Mouse (Mus musculus) forebrain, embryonic 13.5 days (tissue): ENCODE measurements around the gene Rab8b. TPM values are rescaled to one million over a fixed set of nuclear protein-coding genes. Genes with fewer than 3 reads are reported as not detected.
"Not testable (repeated sequence)": the region's sequence is repeated elsewhere in the genome, so short reads cannot be mapped to it uniquely, and the experiment has no call there.

ENCODE experiments used
- ATAC-seq: fragments of 200-750 bp; cut with Nextera tagmentation; 2 replicates; pipeline ENCODE4 v1.8.0; 2017
- H3K27ac ChIP-seq: fragments of 300-500 bp; sonication (generic); 2 replicates; pipeline ENCODE4 v1.5.1; 2015; ENCODE audit warnings: inconsistent platforms, mild to moderate bottlenecking, moderate library complexity
- H3K27me3 ChIP-seq: fragments of 300-500 bp; sonication (generic); 2 replicates; pipeline ENCODE4 v1.6.1; 2015; ENCODE audit warnings: mild to moderate bottlenecking, inconsistent platforms
- H3K36me3 ChIP-seq: fragments of 300-500 bp; sonication (generic); 2 replicates; pipeline ENCODE4 v1.6.1; 2015; ENCODE audit warnings: mild to moderate bottlenecking, inconsistent platforms; ENCODE audit not compliant: poor library complexity, severe bottlenecking
- H3K4me1 ChIP-seq: fragments of 300-500 bp; sonication (generic); 2 replicates; pipeline ENCODE4 v1.6.1; 2015; ENCODE audit warnings: inconsistent platforms
- H3K4me2 ChIP-seq: fragments of 300-500 bp; sonication (generic); 2 replicates; pipeline ENCODE4 v1.6.1; 2015; ENCODE audit warnings: inconsistent platforms, mild to moderate bottlenecking, moderate library complexity
- H3K4me3 ChIP-seq: fragments of 300-500 bp; sonication (generic); 2 replicates; pipeline ENCODE4 v1.5.1; 2015; ENCODE audit warnings: mild to moderate bottlenecking, inconsistent platforms
- H3K9ac ChIP-seq: fragments of 300-500 bp; sonication (generic); 2 replicates; pipeline ENCODE4 v1.6.1; 2015; ENCODE audit warnings: mild to moderate bottlenecking, inconsistent platforms
- H3K9me3 ChIP-seq: fragments of 300-500 bp; sonication (generic); replicated peaks from 2 replicates; pipeline ENCODE4 v1.6.1; 2016; ENCODE audit warnings: inconsistent platforms
- WGBS: fragments of 180-500 bp; shearing (Covaris S2); methylation state at CpG from one replicate; pipeline ENCODE4 v1.1.7; 2015; 5-methylcytosine and 5-hydroxymethylcytosine counted together
- polyA plus RNA-seq: library from polyadenylated mRNA; unstranded; fragments of >200 nt; fragmentation: Nextera tagmentation; extraction: Ambion mirVana; gene quantifications from 2 replicates; pipeline ENCODE4 v1.2.1, GENCODE M21; 2015

Gene Rab8b
- polyA plus RNA-seq, 1 experiment from 2014 or later: 43.8 TPM

DNA sequence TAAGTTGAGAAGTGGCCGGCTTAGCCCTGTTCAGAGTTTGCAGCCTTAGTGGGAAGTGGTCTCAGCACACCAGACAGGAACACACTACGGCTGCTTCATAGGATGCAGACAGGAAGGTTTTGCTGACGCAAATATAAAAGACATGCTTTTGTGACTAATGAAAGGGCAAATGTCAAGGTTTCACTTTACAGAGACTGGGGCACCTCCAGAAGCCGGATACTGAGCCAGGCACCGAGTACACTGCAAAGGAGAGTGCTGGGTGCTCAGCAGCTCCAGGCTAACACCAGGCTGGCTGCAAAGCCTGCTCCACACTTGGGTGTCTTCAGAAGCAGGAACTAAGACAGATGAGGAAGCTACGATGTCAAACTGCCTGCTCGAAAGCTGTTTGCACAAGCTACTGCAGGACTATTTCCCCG lies 37.1 kb downstream of the Rab8b start:
- WGBS: 74% methylated on average over 8 of the region's 8 CpGs
- H3K4me2 ChIP-seq: no peak overlapping the region
- H3K27ac ChIP-seq: no peak overlapping the region
- H3K36me3 ChIP-seq: no peaks in the 10 kb centered on the region
- peaks cover 31% of the 10 kb centered on the region for H3K4me1 ChIP-seq
- no peaks in the 10 kb centered on the region for H3K9me3 ChIP-seq
- H3K27me3 ChIP-seq: no peaks in the 10 kb centered on the region
- no peak for ATAC-seq
- no peak overlapping the region for H3K4me3 ChIP-seq
- H3K9ac ChIP-seq: no peak overlapping the region

DNA sequence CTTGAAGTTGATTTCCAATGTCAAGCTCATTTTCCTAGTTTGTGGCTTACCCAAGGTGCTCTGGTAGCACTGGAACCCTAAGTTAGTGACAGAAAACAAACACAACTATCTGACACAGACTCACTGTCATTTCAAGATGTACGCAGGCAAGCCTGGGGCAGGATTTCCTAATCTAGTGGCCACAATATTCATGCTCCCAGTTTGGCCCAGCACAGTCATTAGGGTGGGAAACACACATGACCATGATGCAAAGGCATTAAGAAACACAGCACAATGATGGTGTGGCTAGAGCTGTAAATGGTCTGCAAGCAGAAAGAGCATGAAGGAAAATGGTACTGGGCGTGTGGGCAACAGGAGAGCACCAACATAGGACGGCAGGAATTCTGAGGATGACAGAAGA lies 37.6 kb downstream of the Rab8b start:
- H3K9ac ChIP-seq: no peak overlapping the region
- H3K9me3 ChIP-seq: no peaks in the 10 kb centered on the region
- no peak for ATAC-seq
- WGBS: 82% methylated on average over 3 of the region's 3 CpGs
- H3K36me3 ChIP-seq: no peaks in the 10 kb centered on the region
- H3K27me3 ChIP-seq: no peaks in the 10 kb centered on the region
- H3K4me3 ChIP-seq: no peak overlapping the region
- no peak overlapping the region for H3K4me2 ChIP-seq
- H3K27ac ChIP-seq: no peak overlapping the region
- peaks cover 26% of the 10 kb centered on the region for H3K4me1 ChIP-seq

DNA sequence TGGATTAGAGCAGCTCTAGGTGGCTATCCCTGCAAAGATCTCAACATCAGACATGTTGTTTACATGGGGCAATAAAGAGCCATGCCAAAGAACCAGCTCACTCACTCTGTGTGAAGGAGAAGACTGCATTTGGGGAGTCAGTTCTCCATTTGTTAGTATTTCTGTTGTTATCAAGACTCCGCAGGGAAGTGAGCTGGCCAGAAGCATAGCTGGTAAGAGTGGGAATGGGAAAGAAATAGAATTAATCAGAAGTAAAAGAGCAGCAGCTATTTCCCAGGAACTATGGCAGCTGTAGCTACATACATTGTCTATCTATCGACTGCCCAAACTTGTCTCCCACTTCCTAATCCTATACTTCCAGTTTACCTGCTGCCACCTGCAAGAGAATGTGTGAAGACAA lies 38.7 kb downstream of the Rab8b start:
- H3K27ac ChIP-seq: no peak overlapping the region
- H3K4me1 ChIP-seq: 0 out of 2 replicates have a peak, but pooled peaks cover 16% of the 10 kb centered on the region
- H3K4me3 ChIP-seq: no peak overlapping the region
- no peaks in the 10 kb centered on the region for H3K36me3 ChIP-seq
- no peak overlapping the region for H3K9ac ChIP-seq
- no peak for ATAC-seq
- no peaks in the 10 kb centered on the region for H3K27me3 ChIP-seq
- no peak overlapping the region for H3K4me2 ChIP-seq
- 92% methylated on average over 2 of the region's 2 CpGs for WGBS
- H3K9me3 ChIP-seq: no peaks in the 10 kb centered on the region

DNA sequence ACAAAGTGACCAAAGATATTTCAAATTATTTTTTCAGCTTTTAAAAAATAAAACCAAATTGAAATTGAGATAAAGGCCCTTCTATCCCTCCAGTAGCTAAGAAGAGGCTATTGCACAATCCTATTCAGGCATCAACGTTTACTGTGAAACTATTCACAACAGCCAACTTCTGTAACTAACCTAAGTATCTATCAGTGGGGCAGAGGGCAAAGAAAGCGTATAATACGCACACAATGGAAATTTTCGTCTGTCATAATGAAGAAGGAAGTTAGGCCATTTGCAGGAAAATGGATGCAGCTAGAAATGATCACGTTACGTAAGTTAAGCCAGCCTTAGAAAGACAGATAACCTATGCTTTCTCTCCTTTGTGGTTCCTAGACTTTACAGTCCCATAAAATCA lies 40.0 kb downstream of the Rab8b start:
- Histone ChIP-seq H3K9me3 (peaks cover 8% of the 10 kb centered on the region; the same call in 1 of the 2 replicates), H3K9ac (no peak overlapping the region), H3K4me1 (0 out of 2 replicates have a peak, but pooled peaks cover 16% of the 10 kb centered on the region), H3K27me3 (no peaks in the 10 kb centered on the region), H3K4me2 (no peak overlapping the region), H3K4me3 (no peak overlapping the region), H3K36me3 (peaks cover 5% of the 10 kb centered on the region), H3K27ac (no peak overlapping the region)
- ATAC-seq: no peak
- 87% methylated on average over 6 of the region's 6 CpGs for WGBS

DNA sequence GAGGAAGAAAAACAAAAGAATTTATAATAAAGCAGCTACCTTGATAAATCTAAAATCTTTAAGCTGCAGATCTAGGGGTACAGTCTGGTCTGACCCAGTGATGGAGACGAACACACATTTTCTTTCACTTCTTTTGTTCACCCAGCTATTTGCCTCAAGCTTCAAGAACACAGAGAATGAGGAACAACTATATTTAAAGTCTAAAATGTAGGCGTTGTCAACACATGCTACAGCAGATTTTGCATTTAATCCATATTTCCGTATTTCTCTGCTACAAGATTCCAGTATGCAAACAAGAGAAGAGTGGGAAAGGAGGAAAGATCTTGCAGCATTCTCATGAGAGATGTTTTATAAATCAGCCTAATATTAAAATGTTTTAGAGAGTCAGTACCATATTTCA lies 40.6 kb downstream of the Rab8b start:
- H3K27me3 ChIP-seq: no peaks in the 10 kb centered on the region
- H3K36me3 ChIP-seq: peaks cover 5% of the 10 kb centered on the region
- H3K27ac ChIP-seq: no peak overlapping the region
- no peak overlapping the region for H3K4me3 ChIP-seq
- no peak overlapping the region for H3K9ac ChIP-seq
- H3K4me2 ChIP-seq: no peak overlapping the region
- peaks cover 13% of the 10 kb centered on the region; the same call in 1 of the 2 replicates for H3K9me3 ChIP-seq
- ATAC-seq: no peak
- H3K4me1 ChIP-seq: 0 out of 2 replicates have a peak, but pooled peaks cover 16% of the 10 kb centered on the region
- WGBS: 91% methylated on average over 3 of the region's 3 CpGs

DNA sequence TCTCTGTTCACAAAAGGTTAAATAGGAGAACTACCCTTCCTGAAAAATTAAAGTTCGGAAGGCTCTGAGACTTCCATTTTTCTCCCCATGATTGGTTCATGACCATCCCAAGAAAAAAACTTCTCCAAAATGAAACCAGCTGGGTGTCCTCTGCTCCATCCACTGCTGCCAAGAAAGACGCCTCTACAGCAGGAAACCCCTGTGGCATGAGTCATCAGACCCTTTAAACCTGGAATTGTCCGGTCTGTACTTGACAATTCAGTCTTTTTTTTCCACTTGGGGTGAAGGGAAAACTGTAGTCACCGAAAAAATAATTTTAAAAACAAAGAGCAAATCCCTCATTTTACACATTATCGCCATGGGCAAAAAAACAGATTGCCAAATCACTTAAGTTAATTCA lies 42.9 kb downstream of the Rab8b start:
- Histone ChIP-seq H3K4me3 (no peak overlapping the region), H3K9me3 (peaks cover 13% of the 10 kb centered on the region; the same call in 1 of the 2 replicates), H3K4me2 (no peak overlapping the region), H3K9ac (no peak overlapping the region), H3K36me3 (peaks cover 5% of the 10 kb centered on the region), H3K27me3 (no peaks in the 10 kb centered on the region), H3K4me1 (0 out of 2 replicates have a peak, but pooled peaks cover 13% of the 10 kb centered on the region), H3K27ac (no peak overlapping the region)
- no peak for ATAC-seq
- WGBS: 84% methylated on average over 5 of the region's 5 CpGs

DNA sequence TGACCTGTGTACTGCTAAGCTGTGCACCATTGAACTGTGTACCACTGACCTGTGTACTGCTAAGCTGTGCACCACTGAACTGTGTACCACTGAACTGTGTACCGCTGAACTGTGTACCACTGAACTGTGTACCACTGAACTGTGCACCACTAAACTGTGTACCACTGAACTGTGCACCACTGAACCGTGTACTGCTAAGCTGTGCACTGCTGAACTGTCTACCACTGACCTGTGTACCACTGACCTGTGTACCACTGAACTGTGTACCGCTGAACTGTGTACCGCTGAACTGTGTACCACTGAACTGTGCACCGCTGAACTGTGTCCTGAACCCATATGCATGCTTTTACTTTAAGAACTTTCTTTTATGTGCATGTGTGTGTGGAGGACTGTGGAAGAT lies 45.2 kb downstream of the Rab8b start:
- ATAC-seq: no peak
- Histone ChIP-seq H3K9me3 (peaks cover 13% of the 10 kb centered on the region; the same call in 1 of the 2 replicates), H3K4me2 (no peak overlapping the region), H3K4me1 (no peaks in the 10 kb centered on the region), H3K4me3 (no peak overlapping the region), H3K9ac (no peak overlapping the region), H3K27ac (no peak overlapping the region), H3K36me3 (peaks cover 5% of the 10 kb centered on the region), H3K27me3 (no peaks in the 10 kb centered on the region)
- 96% methylated on average over 5 of the region's 5 CpGs for WGBS

DNA sequence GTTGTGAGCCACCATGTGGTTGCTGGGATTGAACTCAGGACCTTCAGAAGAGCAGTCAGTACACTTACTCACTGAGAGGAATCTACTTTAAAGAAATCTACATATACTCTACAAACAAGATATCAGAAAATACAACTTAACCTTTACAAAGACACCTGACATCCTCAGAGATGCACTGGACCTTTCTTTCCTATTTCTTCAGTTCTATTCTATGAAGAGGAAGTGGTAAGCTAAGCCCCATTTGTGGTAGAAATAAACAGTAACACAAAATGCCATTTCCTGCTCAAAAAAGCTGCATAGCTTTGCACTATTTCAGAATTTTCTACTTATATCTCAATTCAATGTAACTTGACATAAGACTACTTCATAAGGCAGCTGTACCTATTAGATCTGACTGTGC lies 46.0 kb downstream of the Rab8b start:
- Histone ChIP-seq H3K27ac (no peak overlapping the region), H3K9me3 (peaks cover 13% of the 10 kb centered on the region; the same call in 1 of the 2 replicates), H3K4me3 (no peak overlapping the region), H3K4me2 (no peak overlapping the region), H3K4me1 (no peaks in the 10 kb centered on the region), H3K27me3 (no peaks in the 10 kb centered on the region), H3K36me3 (peaks cover 5% of the 10 kb centered on the region), H3K9ac (no peak overlapping the region)
- no peak for ATAC-seq

DNA sequence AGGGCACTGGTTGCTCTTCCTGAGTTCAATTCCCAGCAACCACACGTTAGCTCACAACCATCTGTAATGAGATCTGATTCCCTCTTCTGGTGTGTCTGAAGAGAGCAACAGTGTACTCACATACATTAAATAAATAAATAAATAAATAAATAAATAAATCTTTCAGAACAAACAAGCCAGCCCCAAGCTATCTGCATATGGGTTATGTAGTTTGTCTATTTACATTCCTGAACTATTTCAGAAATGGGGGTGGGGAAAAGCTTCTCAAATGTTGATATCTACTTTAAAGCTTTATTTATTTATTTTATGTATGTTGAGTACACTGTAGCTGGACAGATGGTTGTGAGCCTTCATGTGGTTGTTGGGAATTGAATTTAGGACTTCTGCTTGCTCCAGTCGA lies 46.5 kb downstream of the Rab8b start:
- H3K4me2 ChIP-seq, H3K4me3 ChIP-seq, H3K36me3 ChIP-seq, H3K9ac ChIP-seq, ATAC-seq, H3K27ac ChIP-seq, H3K4me1 ChIP-seq, H3K27me3 ChIP-seq: not testable (repeated sequence)
- H3K9me3 ChIP-seq: peaks cover 13% of the 10 kb centered on the region; the same call in 1 of the 2 replicates
- 88% methylated on average over 2 of the region's 2 CpGs for WGBS

DNA sequence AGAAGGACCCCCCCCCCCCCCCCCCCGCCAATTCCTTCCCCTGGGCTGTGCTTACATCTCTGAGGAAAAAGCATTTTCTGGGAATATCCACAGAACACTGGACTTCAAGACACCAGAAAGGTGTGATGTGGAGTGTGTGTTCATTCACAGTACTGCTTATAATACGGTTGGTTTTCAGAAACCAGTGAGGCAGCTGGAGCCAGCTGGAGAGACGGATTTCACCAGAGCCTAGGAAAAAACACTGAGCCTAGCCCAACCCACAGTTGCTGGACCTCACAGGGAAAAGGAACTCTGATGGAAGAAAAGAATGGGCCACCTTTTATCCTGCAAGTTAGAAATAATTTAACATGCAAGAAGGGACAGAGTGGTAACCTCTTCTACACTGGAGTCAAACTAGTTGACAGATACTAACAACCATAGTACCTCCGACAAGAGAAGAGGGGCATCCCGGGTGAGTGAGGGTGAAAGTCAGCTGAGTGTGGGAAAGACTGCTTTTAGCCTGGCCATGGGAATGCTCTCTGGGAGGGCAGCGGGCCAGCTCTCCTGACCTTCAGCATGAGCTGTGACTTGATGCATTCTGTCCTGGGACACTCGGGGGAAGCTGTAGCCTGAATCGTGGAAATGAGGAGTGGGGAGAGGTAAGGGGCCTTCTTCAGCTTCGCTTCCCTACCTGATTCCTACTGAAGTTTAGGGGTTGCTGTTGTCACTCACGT lies 47.3 kb downstream of the Rab8b start:
- WGBS: 87% methylated on average over 10 of the region's 10 CpGs
- Histone ChIP-seq H3K27ac (no peak overlapping the region), H3K9ac (no peak overlapping the region), H3K27me3 (no peaks in the 10 kb centered on the region), H3K36me3 (peaks cover 5% of the 10 kb centered on the region), H3K4me2 (no peak overlapping the region), H3K4me1 (no peaks in the 10 kb centered on the region), H3K4me3 (no peak overlapping the region), H3K9me3 (peaks cover 13% of the 10 kb centered on the region; the same call in 1 of the 2 replicates)
- ATAC-seq: no peak

DNA sequence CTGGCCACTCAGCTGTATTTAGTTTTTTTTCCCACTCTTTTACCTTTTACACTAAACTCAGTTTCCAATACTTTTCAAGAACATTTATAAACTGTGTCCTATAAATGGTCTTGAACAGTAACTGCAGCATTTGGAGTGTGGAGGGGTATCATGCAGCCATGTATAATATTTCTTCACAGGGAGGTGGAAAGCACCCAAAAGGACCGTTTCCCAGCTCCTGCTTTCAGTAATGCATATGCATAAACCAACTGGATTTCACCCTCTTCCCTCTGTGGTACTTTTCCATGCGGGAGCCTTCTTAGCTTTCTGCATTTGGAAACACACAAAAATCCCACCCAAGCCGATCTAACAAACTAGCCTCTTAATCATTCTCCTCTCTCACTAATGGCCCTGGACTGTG lies 54.8 kb downstream of the Rab8b start:
- Histone ChIP-seq H3K4me2 (no peak overlapping the region), H3K9ac (no peak overlapping the region), H3K27ac (peak overlapping the region; percentile 83; the same call in 1 of the 2 replicates), H3K4me3 (no peak overlapping the region), H3K36me3 (peaks cover 7% of the 10 kb centered on the region), H3K9me3 (no peaks in the 10 kb centered on the region), H3K27me3 (no peaks in the 10 kb centered on the region), H3K4me1 (peaks cover 47% of the 10 kb centered on the region)
- WGBS: 57% methylated on average over 3 of the region's 3 CpGs
- no peak for ATAC-seq

DNA sequence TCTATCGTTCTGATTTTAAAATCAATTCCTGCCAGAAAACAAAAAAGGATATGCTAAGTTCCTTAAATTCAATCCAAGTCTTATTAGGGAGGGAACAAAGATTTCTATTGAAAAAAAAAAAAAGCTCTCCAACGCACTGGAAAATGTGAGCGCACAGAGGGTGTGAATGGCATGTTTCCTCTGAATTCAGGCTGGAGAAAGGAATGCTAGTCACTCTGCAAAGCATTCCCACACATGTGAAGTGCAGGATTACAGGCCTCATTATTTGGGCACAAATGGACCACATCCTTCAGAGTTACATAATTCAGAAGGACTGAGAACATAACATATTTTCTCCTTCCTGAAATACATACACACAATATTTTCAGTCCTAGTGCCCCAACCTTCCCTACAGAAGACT lies 56.0 kb downstream of the Rab8b start:
- no peaks in the 10 kb centered on the region for H3K9me3 ChIP-seq
- H3K27me3 ChIP-seq: no peaks in the 10 kb centered on the region
- H3K4me3 ChIP-seq: no peak overlapping the region
- H3K36me3 ChIP-seq: peaks cover 18% of the 10 kb centered on the region
- 6% methylated on average over 3 of the region's 3 CpGs for WGBS
- peaks cover 47% of the 10 kb centered on the region for H3K4me1 ChIP-seq
- H3K27ac ChIP-seq: peak overlapping the region; percentile 83
- ATAC-seq: no peak
- H3K9ac ChIP-seq: no peak overlapping the region
- H3K4me2 ChIP-seq: no peak overlapping the region

DNA sequence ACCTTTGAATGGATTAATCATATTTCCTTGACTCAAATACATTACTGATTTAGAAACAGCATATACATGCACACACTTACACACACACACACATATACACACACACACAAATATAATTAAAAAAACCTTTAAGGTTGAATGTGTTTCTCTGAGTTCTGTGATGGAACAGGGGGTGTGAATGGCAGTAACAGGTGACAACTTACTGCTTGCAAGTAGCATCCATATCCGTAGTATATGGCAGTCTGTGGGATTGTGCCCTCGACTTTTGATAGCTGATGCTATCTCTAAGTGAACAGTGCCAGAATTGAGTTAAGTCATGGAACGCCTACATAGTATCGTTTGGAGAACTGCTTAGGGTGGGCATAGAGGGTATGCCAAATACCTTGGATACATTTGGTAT lies 57.3 kb downstream of the Rab8b start:
- ATAC-seq: no peak
- H3K27ac ChIP-seq: 0 out of 2 replicates have a peak overlapping the region, but pooled peaks have one; percentile 66
- peaks cover 47% of the 10 kb centered on the region for H3K4me1 ChIP-seq
- H3K27me3 ChIP-seq: no peaks in the 10 kb centered on the region
- H3K9me3 ChIP-seq: no peaks in the 10 kb centered on the region
- no peak overlapping the region for H3K4me3 ChIP-seq
- peaks cover 28% of the 10 kb centered on the region for H3K36me3 ChIP-seq
- 91% methylated on average over 4 of the region's 4 CpGs for WGBS
- no peak overlapping the region for H3K4me2 ChIP-seq
- H3K9ac ChIP-seq: no peak overlapping the region
